Mouse (Mus musculus): ENCODE measurements at regions not wholly inside any gene's neighbourhood (a gene's known extent, or its start where the extent isn't known, plus 50 kb on each side); places are given as distances from the start of the nearest gene placed in this dataset.

GRCm38 (mm10) chr4:89034299-89034698, 102.6 kb upstream of the Mtap start:
- no peak overlapping the region for H3K4me3 ChIP-seq (ENCODE audit: insufficient read depth in 1 of 2, low read depth in 2 of 2, low read length in 2 of 2)
- no peaks in the 10 kb centered on the region for H3K9me3 ChIP-seq (ENCODE audit: control insufficient read depth, low read length)
- no peaks in the 10 kb centered on the region for H3K27me3 ChIP-seq (ENCODE audit: control insufficient read depth, insufficient read depth, low read length)
- no peak overlapping the region for H3K4me2 ChIP-seq (ENCODE audit: low read depth)
- no peaks in the 10 kb centered on the region for H3K4me1 ChIP-seq (replicated peaks; ENCODE audit: control insufficient read depth in 2 of 2, insufficient read depth in 2 of 2, low read length in 1 of 2)
- H3K9ac ChIP-seq (replicated peaks), result no peak overlapping the region
- ATAC-seq (ENCODE audit: insufficient read depth) (no peak), DNase-seq (ENCODE audit: low read depth in 3 of 3, low spot score in 3 of 3) (no peak)
- WGBS (ENCODE audit: insufficient replicate concordance), result 64% methylated on average over 3 of the region's 3 CpGs
- no peak for TF ChIP-seq CTCF (IDR thresholded peaks at IDR 0.05; ENCODE audit: low read depth)
- TF ChIP-seq EP300 (IDR thresholded peaks at IDR 0.05; ENCODE audit: low read depth), result no peak
- no peaks in the 10 kb centered on the region for H3K36me3 ChIP-seq (replicated peaks; ENCODE audit: control insufficient read depth, insufficient read depth, low read depth)
- no peak overlapping the region for H3K27ac ChIP-seq

GRCm38 (mm10) chr4:89012681-89013353, 124.1 kb upstream of the Mtap start:
- DNase-seq (ENCODE audit: low read depth in 3 of 3, low spot score in 3 of 3) (no peak), ATAC-seq (ENCODE audit: insufficient read depth) (no peak)
- Histone ChIP-seq H3K9me3 (ENCODE audit: control insufficient read depth, low read length) (no peaks in the 10 kb centered on the region), H3K27me3 (ENCODE audit: control insufficient read depth, insufficient read depth, low read length) (no peaks in the 10 kb centered on the region), H3K4me3 (ENCODE audit: insufficient read depth in 1 of 2, low read depth in 2 of 2, low read length in 2 of 2) (no peak overlapping the region), H3K27ac (no peak overlapping the region), H3K9ac (replicated peaks) (no peak overlapping the region), H3K4me1 (replicated peaks; ENCODE audit: control insufficient read depth in 2 of 2, insufficient read depth in 2 of 2, low read length in 1 of 2) (no peaks in the 10 kb centered on the region), H3K36me3 (replicated peaks; ENCODE audit: control insufficient read depth, insufficient read depth, low read depth) (no peaks in the 10 kb centered on the region), H3K4me2 (ENCODE audit: low read depth) (no peak overlapping the region)
- WGBS (ENCODE audit: insufficient replicate concordance), result 27% methylated on average over 2 of the region's 2 CpGs
- no peak for TF ChIP-seq CTCF (IDR thresholded peaks at IDR 0.05; ENCODE audit: low read depth)
- TF ChIP-seq EP300 (IDR thresholded peaks at IDR 0.05; ENCODE audit: low read depth), result no peak

- TF ChIP-seq EP300 (IDR thresholded peaks at IDR 0.05; ENCODE audit: low read depth) (no peak), CTCF (IDR thresholded peaks at IDR 0.05; ENCODE audit: low read depth) (no peak)
- DNase-seq (ENCODE audit: low read depth in 3 of 3, low spot score in 3 of 3) (no peak), ATAC-seq (ENCODE audit: insufficient read depth) (no peak)
- no peaks in the 10 kb centered on the region for H3K36me3 ChIP-seq (replicated peaks; ENCODE audit: control insufficient read depth, insufficient read depth, low read depth)
- H3K27me3 ChIP-seq (ENCODE audit: control insufficient read depth, insufficient read depth, low read length), result no peaks in the 10 kb centered on the region
- H3K9me3 ChIP-seq (ENCODE audit: control insufficient read depth, low read length), result no peaks in the 10 kb centered on the region
- no peaks in the 10 kb centered on the region for H3K4me1 ChIP-seq (replicated peaks; ENCODE audit: control insufficient read depth in 2 of 2, insufficient read depth in 2 of 2, low read length in 1 of 2)
- H3K27ac ChIP-seq, result no peak overlapping the region
- H3K4me3 ChIP-seq (ENCODE audit: insufficient read depth in 1 of 2, low read depth in 2 of 2, low read length in 2 of 2), result no peak overlapping the region
- WGBS (ENCODE audit: insufficient replicate concordance), result 60% methylated on average over 5 of the region's 5 CpGs
- no peak overlapping the region for H3K9ac ChIP-seq (replicated peaks)
- no peak overlapping the region for H3K4me2 ChIP-seq (ENCODE audit: low read depth)
Observed at GRCm38 (mm10) chr4:89008561-89008960, 128.4 kb upstream of the Mtap start.

- no peak overlapping the region for H3K4me3 ChIP-seq (ENCODE audit: insufficient read depth in 1 of 2, low read depth in 2 of 2, low read length in 2 of 2)
- H3K36me3 ChIP-seq (replicated peaks; ENCODE audit: control insufficient read depth, insufficient read depth, low read depth), result no peaks in the 10 kb centered on the region
- H3K27ac ChIP-seq, result no peak overlapping the region
- DNase-seq (ENCODE audit: low read depth in 3 of 3, low spot score in 3 of 3), result no peak
- no peaks in the 10 kb centered on the region for H3K9me3 ChIP-seq (ENCODE audit: control insufficient read depth, low read length)
- 56% methylated on average over 4 of the region's 4 CpGs for WGBS (ENCODE audit: insufficient replicate concordance)
- ATAC-seq (ENCODE audit: insufficient read depth), result no peak
- no peaks in the 10 kb centered on the region for H3K4me1 ChIP-seq (replicated peaks; ENCODE audit: control insufficient read depth in 2 of 2, insufficient read depth in 2 of 2, low read length in 1 of 2)
- H3K9ac ChIP-seq (replicated peaks), result no peak overlapping the region
- TF ChIP-seq EP300 (IDR thresholded peaks at IDR 0.05; ENCODE audit: low read depth), result no peak
- TF ChIP-seq CTCF (IDR thresholded peaks at IDR 0.05; ENCODE audit: low read depth), result no peak
- no peak overlapping the region for H3K4me2 ChIP-seq (ENCODE audit: low read depth)
- no peaks in the 10 kb centered on the region for H3K27me3 ChIP-seq (ENCODE audit: control insufficient read depth, insufficient read depth, low read length)
Observed at GRCm38 (mm10) chr4:89001470-89001869, 121.5 kb upstream of the Ifne start.

GRCm38 (mm10) chr4:89000855-89001254, 120.9 kb upstream of the Ifne start:
- WGBS (ENCODE audit: insufficient replicate concordance), result 54% methylated on average over 4 of the region's 4 CpGs
- ATAC-seq (ENCODE audit: insufficient read depth), result no peak
- Histone ChIP-seq H3K9ac (replicated peaks) (no peak overlapping the region), H3K4me1 (replicated peaks; ENCODE audit: control insufficient read depth in 2 of 2, insufficient read depth in 2 of 2, low read length in 1 of 2) (no peaks in the 10 kb centered on the region), H3K9me3 (ENCODE audit: control insufficient read depth, low read length) (no peaks in the 10 kb centered on the region), H3K4me3 (ENCODE audit: insufficient read depth in 1 of 2, low read depth in 2 of 2, low read length in 2 of 2) (no peak overlapping the region), H3K4me2 (ENCODE audit: low read depth) (no peak overlapping the region), H3K36me3 (replicated peaks; ENCODE audit: control insufficient read depth, insufficient read depth, low read depth) (no peaks in the 10 kb centered on the region), H3K27ac (no peak overlapping the region), H3K27me3 (ENCODE audit: control insufficient read depth, insufficient read depth, low read length) (no peaks in the 10 kb centered on the region)
- DNase-seq (ENCODE audit: low read depth in 3 of 3, low spot score in 3 of 3), result no peak
- no peak for TF ChIP-seq CTCF (IDR thresholded peaks at IDR 0.05; ENCODE audit: low read depth)
- no peak for TF ChIP-seq EP300 (IDR thresholded peaks at IDR 0.05; ENCODE audit: low read depth)
